Mouse (Mus musculus) Patski (cell line): ENCODE results near the gene Tmem33. TPM values are rescaled to one million over a fixed set of nuclear protein-coding genes. Genes with fewer than 3 reads are reported as not detected.

Experiments used
- ATAC-seq: fragments of 100-300 bp; one replicate; pipeline ENCODE4 v1.8.0; 2021
- CTCF ChIA-PET: fragments of 350-600 bp; sonication (Branson Sonifier 250); formaldehyde crosslinking; loops from one replicate; lab custom pipeline; 2022; ENCODE audit warnings: inconsistent platforms; lab: Charles Lee
- POLR2A ChIA-PET: fragments of 350-600 bp; sonication (Branson Sonifier 250); formaldehyde crosslinking; loops from one replicate; lab custom pipeline; 2022; ENCODE audit warnings: antibody characterized with exemption, inconsistent platforms; lab: Charles Lee
- DNase-seq: peaks from one replicate; pipeline ENCODE4 v3.0.0-alpha.2; 2011; ENCODE audit warnings: low read depth, low spot score
- H3K27me3 ChIP-seq: fragments of 371-371 bp; one replicate; pipeline ENCODE4 v1.5.1; 2021
- CTCF ChIP-seq: fragments of 100-300 bp; IDR thresholded peaks from one replicate; pipeline ENCODE4 v1.5.1; 2021
- in situ Hi-C: fragments of 300-500 bp; cut with MboI; formaldehyde crosslinking; loops from 3 replicates; pipeline ENCODE4 v1.11.1; 2018; ENCODE audit warnings: low pct_unique_long_range_greater_than_20kb, mixed read lengths
- polyA plus RNA-seq: library from polyadenylated mRNA; unstranded; gene quantifications from one replicate; pipeline ENCODE4 v1.2.3, GENCODE M21; 2021

Tmem33 gene
- 110 TPM for polyA plus RNA-seq

DNA sequence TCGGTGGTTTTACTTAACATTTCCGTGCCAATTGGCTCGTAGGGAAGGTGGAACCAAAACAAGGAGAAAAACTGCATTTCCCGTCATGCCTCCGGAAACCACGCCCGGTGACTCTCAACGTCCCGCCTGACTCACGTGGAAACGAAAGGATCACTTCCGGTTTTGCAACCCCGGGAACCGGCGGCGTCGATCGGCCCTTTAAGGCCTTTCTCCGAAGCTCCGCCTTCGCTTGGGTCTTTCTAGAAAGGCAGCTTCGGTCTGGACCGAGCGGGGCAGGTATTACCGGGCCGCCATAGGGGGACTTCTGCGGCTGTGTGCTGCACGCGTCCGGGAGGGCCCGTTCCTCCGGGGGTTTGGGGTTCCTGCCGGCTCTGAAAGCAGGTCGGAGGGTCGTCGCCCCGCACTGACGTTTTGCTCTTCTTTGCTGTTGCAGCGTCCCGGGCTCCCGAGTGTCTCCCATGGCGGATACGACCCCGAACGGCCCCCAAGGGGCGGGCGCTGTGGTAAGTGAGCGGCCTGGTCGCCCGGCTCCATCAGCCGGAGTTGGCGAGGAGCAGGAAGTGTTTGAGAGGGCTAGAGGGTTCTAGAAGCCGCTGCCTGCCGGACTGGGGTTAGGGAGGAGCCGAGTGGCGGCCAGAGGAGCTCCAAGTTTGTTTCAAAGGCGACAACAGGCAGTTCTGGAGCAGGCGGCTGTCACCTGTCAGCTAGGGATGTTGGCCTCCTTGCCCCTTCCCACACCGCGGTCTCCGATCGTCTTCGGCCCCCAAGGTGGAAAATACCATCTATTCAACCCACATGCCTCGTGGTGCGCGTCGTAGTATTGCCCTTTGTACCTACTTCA, at the start of gene Tmem33:
Gene Tmem33, plus strand, starts transcription at position 35 of the 841 bp plus-strand sequence.
- DNase-seq (peak; percentile 92), ATAC-seq (peak; percentile 98)
- TF ChIP-seq CTCF, result no peak
- in situ Hi-C loops, result no loop called here
- ChIA-PET POLR2A (interaction anchor here (1.1 kb wide), 1 partner anchor 47 kb away, joined by 3 read pairs; no protein-coding TSS in a partner anchor), CTCF (interaction anchor here (1.2 kb wide), 1 partner anchor 28 kb away, joined by 4 read pairs; no protein-coding TSS in a partner anchor)
- H3K27me3 ChIP-seq, result no peaks in the 10 kb centered on the region

GRCm38 (mm10) chr5:67213168-67213567, 47.2 kb upstream of the Tmem33 start:
- peaks cover 56% of the 10 kb centered on the region for H3K27me3 ChIP-seq
- ChIA-PET POLR2A (no interaction called here), CTCF (interaction anchor here (1.1 kb wide), 1 partner anchor 19 kb away, joined by 3 read pairs; no protein-coding TSS in a partner anchor)
- in situ Hi-C loops, result no loop called here
- ATAC-seq (no peak), DNase-seq (no peak)
- no peak for TF ChIP-seq CTCF

GRCm38 (mm10) chr5:67215121-67216030, 45.0 kb upstream of the Tmem33 start:
- in situ Hi-C loops, result no loop called here
- ChIA-PET CTCF (interaction anchor here (1.5 kb wide), 1 partner anchor 17 kb away, joined by 5 read pairs; no protein-coding TSS in a partner anchor), POLR2A (no interaction called here)
- no peak for DNase-seq
- TF ChIP-seq CTCF, result no peak
- ATAC-seq, result no peak
- peaks cover 53% of the 10 kb centered on the region for H3K27me3 ChIP-seq

- ATAC-seq, result no peak
- POLR2A ChIA-PET, result no interaction called here
- in situ Hi-C loops, result no loop called here
- TF ChIP-seq CTCF, result no peak
- peaks cover 60% of the 10 kb centered on the region for H3K27me3 ChIP-seq
- CTCF ChIA-PET, result no interaction called here
- DNase-seq, result no peak
Observed at GRCm38 (mm10) chr5:67216031-67216778, 44.2 kb upstream of the Tmem33 start.

- peaks cover 61% of the 10 kb centered on the region for H3K27me3 ChIP-seq
- DNase-seq (no peak), ATAC-seq (no peak)
- in situ Hi-C loops, result no loop called here
- no peak for TF ChIP-seq CTCF
- POLR2A ChIA-PET, result no interaction called here
- CTCF ChIA-PET, result no interaction called here
Observed at GRCm38 (mm10) chr5:67216779-67217095, 43.6 kb upstream of the Tmem33 start.

GRCm38 (mm10) chr5:67221901-67222300, 38.5 kb upstream of the Tmem33 start:
- DNase-seq, result no peak
- ChIA-PET POLR2A (no interaction called here), CTCF (interaction anchor here (0.6 kb wide), 1 partner anchor 16 kb away, joined by 3 read pairs; no protein-coding TSS in a partner anchor)
- in situ Hi-C loops, result no loop called here
- no peak for TF ChIP-seq CTCF
- peaks cover 58% of the 10 kb centered on the region for H3K27me3 ChIP-seq
- ATAC-seq, result no peak

GRCm38 (mm10) chr5:67222440-67223390, 37.6 kb upstream of the Tmem33 start:
- DNase-seq (no peak), ATAC-seq (no peak)
- in situ Hi-C loops, result no loop called here
- H3K27me3 ChIP-seq, result peaks cover 61% of the 10 kb centered on the region
- ChIA-PET POLR2A (no interaction called here), CTCF (interaction anchor here (0.6 to 1.6 kb wide), 3 partner anchors 10 to 15 kb away, joined by 3 to 6 read pairs (median 3); no protein-coding TSS in a partner anchor)
- TF ChIP-seq CTCF, result no peak

GRCm38 (mm10) chr5:67223391-67224121, 36.8 kb upstream of the Tmem33 start:
- in situ Hi-C loops, result no loop called here
- CTCF ChIA-PET, result interaction anchor here (1.3 to 1.6 kb wide), 2 partner anchors 9 to 14 kb away, joined by 3 to 6 read pairs; no protein-coding TSS in a partner anchor
- peaks cover 67% of the 10 kb centered on the region for H3K27me3 ChIP-seq
- DNase-seq (no peak), ATAC-seq (no peak)
- TF ChIP-seq CTCF, result no peak
- POLR2A ChIA-PET, result no interaction called here
